Mouse (Mus musculus) embryonic facial prominence, embryonic 12.5 days (tissue): Measurements from ENCODE around the gene 1700021F05Rik. TPM values are rescaled to one million over a fixed set of nuclear protein-coding genes. Genes with fewer than 3 reads are reported as not detected.
A peak's percentile ranks its signal among the peaks of the same experiment; 100 is the strongest.
"Not testable (repeated sequence)": the region's sequence is repeated elsewhere in the genome, so short reads cannot be mapped to it uniquely, and the experiment has no call there.

ENCODE experiments used
- ATAC-seq: fragments of 200-750 bp; cut with Nextera tagmentation; 2 replicates; pipeline ENCODE4 v1.8.0; 2017; ENCODE audit not compliant: insufficient number of reproducible peaks, insufficient read depth, low FRiP score, low TSS enrichment
- H3K27ac ChIP-seq: fragments of 300-500 bp; sonication (generic); 2 replicates; pipeline ENCODE4 v1.5.1; 2016; ENCODE audit warnings: mild to moderate bottlenecking
- H3K27me3 ChIP-seq: fragments of 300-500 bp; sonication (generic); 2 replicates; pipeline ENCODE4 v1.6.1; 2016; ENCODE audit warnings: mild to moderate bottlenecking, moderate library complexity
- H3K36me3 ChIP-seq: fragments of 300-500 bp; sonication (generic); 2 replicates; pipeline ENCODE4 v1.6.1; 2016; ENCODE audit warnings: mild to moderate bottlenecking
- H3K4me1 ChIP-seq: fragments of 300-500 bp; sonication (generic); 2 replicates; pipeline ENCODE4 v1.6.1; 2016
- H3K4me2 ChIP-seq: fragments of 300-500 bp; sonication (generic); replicated peaks from 2 replicates; pipeline ENCODE4 v1.6.1; 2016; ENCODE audit warnings: mild to moderate bottlenecking, moderate library complexity
- H3K4me3 ChIP-seq: fragments of 300-500 bp; sonication (generic); 2 replicates; pipeline ENCODE4 v1.5.1; 2016; ENCODE audit warnings: mild to moderate bottlenecking
- H3K9ac ChIP-seq: fragments of 300-500 bp; sonication (generic); 2 replicates; pipeline ENCODE4 v1.6.1; 2016; ENCODE audit warnings: mild to moderate bottlenecking, moderate library complexity
- H3K9me3 ChIP-seq: fragments of 300-500 bp; sonication (generic); 2 replicates; pipeline ENCODE4 v1.6.1; 2016; ENCODE audit warnings: mild to moderate bottlenecking, moderate library complexity
- WGBS: fragments of 180-500 bp; shearing (Covaris S2); methylation state at CpG from one replicate; pipeline ENCODE4 v1.1.7; 2016; 5-methylcytosine and 5-hydroxymethylcytosine counted together
- polyA plus RNA-seq: library from polyadenylated mRNA; unstranded; fragments of >200 nt; fragmentation: Nextera tagmentation; extraction: Ambion mirVana; gene quantifications from 2 replicates; pipeline ENCODE4 v1.2.1, GENCODE M21; 2016

1700021F05Rik gene
- polyA plus RNA-seq, 1 experiment from 2014 or later = 60.0 TPM

DNA sequence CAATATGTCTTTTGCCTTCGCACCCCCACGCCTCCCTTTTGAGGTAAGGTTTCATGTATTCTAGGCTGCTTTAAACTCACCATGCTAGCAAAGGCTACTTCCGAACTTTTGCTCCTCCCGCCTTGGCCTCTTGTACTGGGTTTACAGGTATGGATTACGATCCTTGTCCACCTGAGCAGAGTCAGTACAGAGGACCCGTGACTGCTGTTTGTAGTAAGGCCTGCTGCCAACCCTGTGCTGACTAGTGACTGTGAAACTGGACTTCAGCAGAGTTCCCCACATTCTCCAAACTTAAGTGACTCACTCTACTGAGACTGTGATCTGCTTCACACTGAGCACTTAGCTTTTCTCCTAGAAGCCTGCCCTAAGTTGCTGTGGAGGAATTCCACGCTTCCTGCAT is 3.1 kb downstream of the 1700021F05Rik start:
- no peak overlapping the region for H3K4me2 ChIP-seq
- H3K27me3 ChIP-seq = no peaks in the 10 kb centered on the region
- H3K27ac ChIP-seq = no peak overlapping the region
- no peak overlapping the region for H3K9ac ChIP-seq
- H3K9me3 ChIP-seq = no peaks in the 10 kb centered on the region
- peaks cover 15% of the 10 kb centered on the region for H3K36me3 ChIP-seq
- no peak for ATAC-seq
- H3K4me1 ChIP-seq = peaks cover 9% of the 10 kb centered on the region
- WGBS = 88% methylated on average over 7 of the region's 7 CpGs
- no peak overlapping the region for H3K4me3 ChIP-seq

GRCm38 (mm10) chr10:43534382-43534781 is 6.4 kb downstream of the 1700021F05Rik start:
- peaks cover 3% of the 10 kb centered on the region for H3K4me1 ChIP-seq
- H3K9ac ChIP-seq = no peak overlapping the region
- H3K9me3 ChIP-seq = no peaks in the 10 kb centered on the region
- ATAC-seq = no peak
- H3K27ac ChIP-seq = no peak overlapping the region
- H3K4me2 ChIP-seq = no peak overlapping the region
- H3K4me3 ChIP-seq = no peak overlapping the region
- 80% methylated on average over 1 of the region's 1 CpGs for WGBS
- no peaks in the 10 kb centered on the region for H3K27me3 ChIP-seq
- peaks cover 47% of the 10 kb centered on the region for H3K36me3 ChIP-seq

- no peak overlapping the region for H3K4me2 ChIP-seq
- H3K36me3 ChIP-seq = peaks cover 60% of the 10 kb centered on the region
- 43% methylated on average over 15 of the region's 15 CpGs for WGBS
- peak; percentile 72 for ATAC-seq
- H3K4me3 ChIP-seq = no peak overlapping the region
- H3K27me3 ChIP-seq = no peaks in the 10 kb centered on the region
- peak overlapping the region; percentile 78 for H3K27ac ChIP-seq
- H3K9me3 ChIP-seq = no peaks in the 10 kb centered on the region
- H3K4me1 ChIP-seq = peaks cover 9% of the 10 kb centered on the region
- no peak overlapping the region for H3K9ac ChIP-seq
Measured at GRCm38 (mm10) chr10:43527283-43528269, 13.2 kb downstream of the 1700021F05Rik start.

GRCm38 (mm10) chr10:43523931-43524330 is 16.9 kb downstream of the 1700021F05Rik start, which contains the start of gene Gm9803:
Gene Gm9803 (plus strand): TSS chr10:43524084.
- H3K27ac ChIP-seq, H3K9ac ChIP-seq, H3K4me3 ChIP-seq, ATAC-seq, H3K27me3 ChIP-seq, H3K4me2 ChIP-seq, H3K9me3 ChIP-seq, H3K4me1 ChIP-seq: not testable (repeated sequence)
- H3K36me3 ChIP-seq = peaks cover 25% of the 10 kb centered on the region
- WGBS = 97% methylated on average over 10 of the region's 10 CpGs

DNA sequence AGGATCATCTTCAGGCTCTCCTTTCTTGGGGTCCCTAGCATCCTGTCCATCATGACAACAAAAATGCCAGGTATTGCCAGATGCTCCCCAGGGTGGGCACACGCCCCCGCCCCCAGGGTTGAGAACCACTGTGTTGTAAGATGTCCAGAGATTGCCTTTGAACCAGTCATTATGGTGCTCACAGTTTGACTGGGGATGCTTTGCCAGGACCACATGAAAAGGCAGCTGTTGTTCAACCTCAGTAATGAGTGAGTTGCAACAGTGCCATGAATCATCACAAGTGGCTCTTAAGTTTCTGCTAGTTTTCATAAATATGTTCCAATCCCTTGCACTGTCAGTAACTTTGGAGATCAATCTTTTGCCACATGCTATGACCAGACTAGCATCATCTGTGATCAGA is 20.8 kb downstream of the 1700021F05Rik start:
- no peaks in the 10 kb centered on the region for H3K9me3 ChIP-seq
- H3K4me3 ChIP-seq = no peak overlapping the region
- no peaks in the 10 kb centered on the region for H3K27me3 ChIP-seq
- ATAC-seq = no peak
- no peak overlapping the region for H3K4me2 ChIP-seq
- H3K36me3 ChIP-seq = peaks cover 2% of the 10 kb centered on the region; the same call in 1 of the 2 replicates
- no peaks in the 10 kb centered on the region for H3K4me1 ChIP-seq
- WGBS = 97% methylated on average over 2 of the region's 2 CpGs
- H3K27ac ChIP-seq = no peak overlapping the region
- no peak overlapping the region for H3K9ac ChIP-seq

GRCm38 (mm10) chr10:43518368-43518767 is 22.4 kb downstream of the 1700021F05Rik start:
- Histone ChIP-seq H3K4me2 (no peak overlapping the region), H3K9ac (no peak overlapping the region), H3K27ac (no peak overlapping the region), H3K4me1 (no peaks in the 10 kb centered on the region), H3K9me3 (no peaks in the 10 kb centered on the region), H3K27me3 (no peaks in the 10 kb centered on the region), H3K4me3 (no peak overlapping the region), H3K36me3 (peaks cover 12% of the 10 kb centered on the region; the same call in 1 of the 2 replicates)
- ATAC-seq = no peak
- WGBS = 75% methylated on average over 11 of the region's 13 CpGs

GRCm38 (mm10) chr10:43517836-43518235 is 23.0 kb downstream of the 1700021F05Rik start:
- Histone ChIP-seq H3K4me3 (no peak overlapping the region), H3K9me3 (no peaks in the 10 kb centered on the region), H3K9ac (no peak overlapping the region), H3K27ac (no peak overlapping the region), H3K4me2 (no peak overlapping the region), H3K36me3 (peaks cover 17% of the 10 kb centered on the region; the same call in 1 of the 2 replicates), H3K27me3 (no peaks in the 10 kb centered on the region), H3K4me1 (no peaks in the 10 kb centered on the region)
- ATAC-seq = no peak
- WGBS = 78% methylated on average over 4 of the region's 4 CpGs

- H3K36me3 ChIP-seq = peaks cover 22% of the 10 kb centered on the region; the same call in 1 of the 2 replicates
- H3K4me3 ChIP-seq = no peak overlapping the region
- H3K9ac ChIP-seq = no peak overlapping the region
- no peak overlapping the region for H3K27ac ChIP-seq
- H3K4me1 ChIP-seq = no peaks in the 10 kb centered on the region
- H3K27me3 ChIP-seq = no peaks in the 10 kb centered on the region
- 66% methylated on average over 6 of the region's 6 CpGs for WGBS
- no peaks in the 10 kb centered on the region for H3K9me3 ChIP-seq
- H3K4me2 ChIP-seq = no peak overlapping the region
- no peak for ATAC-seq
Measured at GRCm38 (mm10) chr10:43516992-43517660, 23.7 kb downstream of the 1700021F05Rik start.

DNA sequence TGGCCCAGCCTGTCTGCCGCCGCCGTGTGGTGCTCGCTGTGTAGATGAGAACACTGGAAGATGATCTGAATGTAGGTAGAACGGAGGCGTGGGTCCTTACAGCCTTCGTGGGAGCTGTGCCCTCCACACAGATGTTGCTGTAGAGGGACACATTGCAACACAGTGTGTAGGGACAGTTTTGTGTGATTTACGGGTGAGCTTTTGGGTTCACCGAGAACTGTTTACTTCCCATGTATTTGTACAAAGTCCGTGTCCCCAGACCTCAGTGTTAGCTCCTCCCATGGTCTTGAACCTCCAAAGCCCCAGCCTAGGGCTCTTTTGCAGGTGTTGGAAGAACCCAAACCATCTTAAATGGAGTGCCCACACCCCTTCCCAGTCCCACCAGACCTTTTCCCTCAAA is 27.8 kb downstream of the 1700021F05Rik start:
- ATAC-seq = no peak
- Histone ChIP-seq H3K4me1 (no peaks in the 10 kb centered on the region), H3K27me3 (no peaks in the 10 kb centered on the region), H3K9ac (no peak overlapping the region), H3K27ac (no peak overlapping the region), H3K9me3 (no peaks in the 10 kb centered on the region), H3K4me2 (no peak overlapping the region), H3K4me3 (no peak overlapping the region), H3K36me3 (peaks cover 51% of the 10 kb centered on the region)
- WGBS = 94% methylated on average over 10 of the region's 10 CpGs

- Histone ChIP-seq H3K36me3 (peaks cover 57% of the 10 kb centered on the region), H3K4me1 (no peaks in the 10 kb centered on the region), H3K9ac (no peak overlapping the region), H3K27me3 (no peaks in the 10 kb centered on the region), H3K4me2 (no peak overlapping the region), H3K4me3 (no peak overlapping the region), H3K9me3 (no peaks in the 10 kb centered on the region), H3K27ac (no peak overlapping the region)
- WGBS = 95% methylated on average over 7 of the region's 7 CpGs
- ATAC-seq = no peak
Measured at GRCm38 (mm10) chr10:43509228-43509627, 31.6 kb downstream of the 1700021F05Rik start.

GRCm38 (mm10) chr10:43507051-43507450 is 33.7 kb downstream of the 1700021F05Rik start:
- Histone ChIP-seq H3K4me1 (no peaks in the 10 kb centered on the region), H3K27me3 (no peaks in the 10 kb centered on the region), H3K9ac (no peak overlapping the region), H3K4me2 (no peak overlapping the region), H3K36me3 (peaks cover 53% of the 10 kb centered on the region), H3K27ac (no peak overlapping the region), H3K4me3 (no peak overlapping the region), H3K9me3 (no peaks in the 10 kb centered on the region)
- 69% methylated on average over 4 of the region's 4 CpGs for WGBS
- ATAC-seq = no peak

DNA sequence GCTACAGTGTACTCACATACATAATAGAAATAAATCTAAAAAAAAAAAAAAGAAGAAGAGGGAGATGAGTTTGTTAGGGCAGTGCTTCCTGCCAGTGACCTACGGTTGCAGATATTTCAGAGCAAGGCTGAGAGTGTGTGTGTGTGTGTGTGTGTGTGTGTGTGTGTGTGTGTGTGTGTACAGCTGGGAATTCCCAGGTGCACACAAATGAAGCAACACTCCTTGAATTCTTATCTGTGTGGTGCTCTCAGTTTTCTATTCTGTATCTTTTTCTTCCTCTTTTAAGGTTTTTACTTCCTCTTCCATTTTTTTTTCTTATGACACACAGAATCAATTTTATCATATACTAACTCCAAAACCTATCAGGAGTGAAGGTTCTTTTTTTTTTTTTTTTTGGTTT is 36.5 kb downstream of the 1700021F05Rik start:
- no peak overlapping the region for H3K4me3 ChIP-seq
- no peaks in the 10 kb centered on the region for H3K9me3 ChIP-seq
- H3K4me1 ChIP-seq = no peaks in the 10 kb centered on the region
- H3K9ac ChIP-seq = no peak overlapping the region
- H3K36me3 ChIP-seq = peaks cover 50% of the 10 kb centered on the region
- no peaks in the 10 kb centered on the region for H3K27me3 ChIP-seq
- no peak for ATAC-seq
- WGBS = 92% methylated on average over 1 of the region's 1 CpGs
- no peak overlapping the region for H3K27ac ChIP-seq
- no peak overlapping the region for H3K4me2 ChIP-seq
